Mouse (Mus musculus) stomach, postnatal 0 days (tissue): ENCODE measurements at regions not wholly inside any gene's neighbourhood (a gene's known extent, or its start where the extent isn't known, plus 50 kb on each side); places are given as distances from the start of the nearest gene placed in this dataset.

Experiments used
- CTCF ChIP-seq: IDR thresholded peaks from 2 replicates; pipeline ENCODE4 v1.5.1; 2016; ENCODE audit warnings: antibody characterized with exemption, low read depth, mild to moderate bottlenecking, moderate library complexity
- EP300 ChIP-seq: optimal IDR thresholded peaks from 2 replicates; pipeline ENCODE3; 2016; ENCODE audit warnings: antibody characterized with exemption

- no peak for TF ChIP-seq CTCF
- TF ChIP-seq EP300, result no peak
Observed at GRCm38 (mm10) chr9:41682911-41683310, 441.2 kb downstream of the Sorl1 start.
